15 mouse cellular contexts compared by ENCODE assay signal in the genomic region with DNA sequence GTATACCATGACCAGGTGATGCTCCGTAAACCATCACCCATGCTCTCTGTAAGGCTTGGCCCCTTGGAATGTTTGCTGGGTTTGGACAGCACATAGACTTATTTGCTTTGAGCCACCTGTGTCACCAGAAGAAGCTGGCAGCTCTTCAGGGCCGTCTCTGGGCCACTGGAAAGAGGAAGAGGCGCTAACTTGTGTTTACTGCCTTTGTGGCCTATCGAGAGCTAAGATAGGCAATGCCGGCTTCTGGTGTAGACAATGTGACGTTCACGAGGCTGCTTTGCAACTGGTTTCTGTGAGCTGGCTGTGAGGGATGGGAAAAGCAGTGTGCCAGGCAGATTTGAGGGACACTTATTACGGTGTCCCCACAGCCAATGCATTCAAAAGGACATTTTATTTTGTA.
DNase-seq lines count a peak whose midpoint lies in the region; ATAC-seq and TF ChIP-seq lines count a peak whose summit lies in the region.
"Had no signal": no experiment of that assay in that cellular context is flagged by ENCODE, and none has a peak within 500 bp of the region (broad histone marks: within the 10 kb centered on the region; RNA-seq: fewer than 3 reads in every experiment).

No protein-coding gene starts in this region.

- no peak overlapping the region for H3K4me3 ChIP-seq in forebrain, embryonic 15.5 days
- no peak overlapping the region for H3K4me3 ChIP-seq in forebrain, embryonic 10.5 days
- H3K4me3 ChIP-seq in liver, postnatal 0 days (ENCODE audit: low read depth, low read length): no peak overlapping the region
- no peak overlapping the region for H3K4me3 ChIP-seq in liver, embryonic 12.5 days
- no peak overlapping the region for H3K4me3 ChIP-seq in MEL (ENCODE audit: control insufficient read depth in 1 of 2, insufficient read depth in 1 of 2, low read depth in 2 of 2, low read length in 2 of 2)
- H3K4me3 ChIP-seq in thymus, adult 2 months (ENCODE audit: control insufficient read depth, insufficient read depth, low read length): no peak overlapping the region
- H3K4me3 ChIP-seq: kidney, embryonic 15.5 days; neural tube, embryonic 15.5 days; stomach, embryonic 15.5 days had no signal

- no peak overlapping the region for H3K9ac ChIP-seq in forebrain, embryonic 15.5 days (replicated peaks)
- H3K9ac ChIP-seq in liver, postnatal 0 days (replicated peaks): no peak overlapping the region
- H3K9ac ChIP-seq in liver, embryonic 12.5 days: no peak overlapping the region
- peak overlapping the region; percentile 36; the same call in 1 of the 2 replicates for H3K9ac ChIP-seq in MEL (ENCODE audit: control insufficient read depth, low read depth, low read length, poor library complexity, severe bottlenecking)
- H3K9ac ChIP-seq: forebrain, postnatal 0 days; kidney, embryonic 15.5 days; neural tube, embryonic 15.5 days; stomach, embryonic 15.5 days had no signal

- no peak for ATAC-seq in forebrain, embryonic 15.5 days (replicated peaks)
- ATAC-seq in liver, postnatal 0 days: no peak
- ATAC-seq in liver, embryonic 12.5 days: no peak
- ATAC-seq in hematopoietic stem cell, adult 5-6 weeks (replicated peaks in 1 of 2; ENCODE audit: insufficient read depth in 1 of 2, low FRiP score in 2 of 2, low TSS enrichment in 1 of 2, low read depth in 1 of 2, poor library complexity in 2 of 2, severe bottlenecking in 2 of 2): peak; percentile 68 to 88; a peak in 2 of 4 replicates
- ATAC-seq: forebrain, postnatal 0 days had no signal

- WGBS in forebrain, embryonic 15.5 days: 77% methylated on average over 8 of the region's 8 CpGs
- 86% methylated on average over 8 of the region's 8 CpGs for WGBS in forebrain, embryonic 10.5 days
- 32% methylated on average over 8 of the region's 8 CpGs for WGBS in liver, postnatal 0 days (ENCODE audit: insufficient replicate concordance)
- whole genome bisulfite sequencing in liver, embryonic 12.5 days (ENCODE audit: insufficient replicate concordance): 31% methylated on average over 8 of the region's 8 CpGs
- 44% methylated on average over 8 of the region's 8 CpGs for WGBS in thymus, adult 2 months

- H3K27me3 ChIP-seq in forebrain, embryonic 15.5 days: no peaks in the 10 kb centered on the region
- no peaks in the 10 kb centered on the region for H3K27me3 ChIP-seq in forebrain, embryonic 10.5 days (ENCODE audit: poor library complexity, severe bottlenecking)
- H3K27me3 ChIP-seq in liver, postnatal 0 days (ENCODE audit: insufficient read depth, low read length): no peaks in the 10 kb centered on the region
- H3K27me3 ChIP-seq in liver, embryonic 12.5 days (replicated peaks): 0 out of 2 replicates have a peak, but pooled peaks cover 3% of the 10 kb centered on the region
- H3K27me3 ChIP-seq in MEL (ENCODE audit: control insufficient read depth in 1 of 2, insufficient read depth in 2 of 2, low read length in 2 of 2): no peaks in the 10 kb centered on the region
- H3K27me3 ChIP-seq in thymus, adult 2 months (ENCODE audit: control insufficient read depth, insufficient read depth, low read length): no peaks in the 10 kb centered on the region
- H3K27me3 ChIP-seq: kidney, embryonic 15.5 days; neural tube, embryonic 15.5 days; stomach, embryonic 15.5 days had no signal

- TF ChIP-seq RAD21 in MEL (IDR thresholded peaks at IDR 0.05; ENCODE audit: low read depth, low read length): no peak

- no peak for TF ChIP-seq EP300 in liver, postnatal 0 days (IDR thresholded peaks at IDR 0.05; ENCODE audit: low read depth)
- no peak for TF ChIP-seq EP300 in MEL (IDR thresholded peaks at IDR 0.05; ENCODE audit: low read depth in 1 of 2, low read length in 2 of 2)

- TF ChIP-seq CTCF in liver, postnatal 0 days (IDR thresholded peaks at IDR 0.05; ENCODE audit: low read depth): no peak
- TF ChIP-seq CTCF in MEL (IDR thresholded peaks at IDR 0.05 in 2 of 3, conservative IDR thresholded peaks at IDR 0.05 in 1 of 3; ENCODE audit: control insufficient read depth in 1 of 3, insufficient read depth in 1 of 3, low read depth in 2 of 3, low read length in 3 of 3, poor library complexity in 1 of 3, severe bottlenecking in 1 of 3): no peak
- TF ChIP-seq CTCF in thymus, adult 2 months (IDR thresholded peaks at IDR 0.05; ENCODE audit: borderline replicate concordance, control insufficient read depth, extremely low read depth, insufficient read depth, low read length, poor library complexity): no peak

- no peak for TF ChIP-seq POLR2A in MEL (IDR thresholded peaks at IDR 0.05; ENCODE audit: control insufficient read depth in 1 of 2, insufficient read depth in 1 of 2, low read depth in 1 of 2, low read length in 2 of 2, poor library complexity in 1 of 2)
- no peak for TF ChIP-seq POLR2A in thymus, adult 2 months (IDR thresholded peaks at IDR 0.05; ENCODE audit: control insufficient read depth, extremely low read depth, insufficient read depth, low read length, poor library complexity)

- no peak overlapping the region for H3K4me2 ChIP-seq in forebrain, embryonic 15.5 days (replicated peaks)
- no peak overlapping the region for H3K4me2 ChIP-seq in liver, postnatal 0 days (ENCODE audit: low read depth, low read length)
- no peak overlapping the region for H3K4me2 ChIP-seq in liver, embryonic 12.5 days
- H3K4me2 ChIP-seq: kidney, embryonic 15.5 days; neural tube, embryonic 15.5 days; stomach, embryonic 15.5 days had no signal

- H3K4me1 ChIP-seq in forebrain, embryonic 15.5 days: peaks cover 13% of the 10 kb centered on the region; the same call in 1 of the 2 replicates
- no peaks in the 10 kb centered on the region; the same call in 1 of the 2 replicates for H3K4me1 ChIP-seq in forebrain, embryonic 10.5 days
- H3K4me1 ChIP-seq in liver, postnatal 0 days (ENCODE audit: insufficient read depth): peaks cover 5% of the 10 kb centered on the region; the same call in 1 of the 2 replicates
- H3K4me1 ChIP-seq in liver, embryonic 12.5 days: no peaks in the 10 kb centered on the region
- H3K4me1 ChIP-seq in MEL (ENCODE audit: control insufficient read depth in 1 of 2, insufficient read depth in 2 of 2, low read length in 2 of 2): peaks cover 12 to 16% of the 10 kb centered on the region in 2 experiments
- no peaks in the 10 kb centered on the region for H3K4me1 ChIP-seq in thymus, adult 2 months (replicated peaks; ENCODE audit: control insufficient read depth, insufficient read depth, low read length)
- H3K4me1 ChIP-seq: stomach, embryonic 15.5 days had no signal

- H3K9me3 ChIP-seq in forebrain, embryonic 15.5 days: no peaks in the 10 kb centered on the region
- H3K9me3 ChIP-seq in forebrain, embryonic 10.5 days: no peaks in the 10 kb centered on the region
- no peaks in the 10 kb centered on the region for H3K9me3 ChIP-seq in liver, postnatal 0 days (ENCODE audit: low read length)
- H3K9me3 ChIP-seq in liver, embryonic 12.5 days (replicated peaks): no peaks in the 10 kb centered on the region
- no peaks in the 10 kb centered on the region for H3K9me3 ChIP-seq in MEL (replicated peaks; ENCODE audit: insufficient read depth, low read length)
- H3K9me3 ChIP-seq: kidney, embryonic 15.5 days; neural tube, embryonic 15.5 days; stomach, embryonic 15.5 days had no signal

- H3K79me2 ChIP-seq in MEL (ENCODE audit: control insufficient read depth, insufficient read depth, low read length, poor library complexity): no peaks in the 10 kb centered on the region

- H3K27ac ChIP-seq in forebrain, embryonic 15.5 days (replicated peaks): 0 out of 2 replicates have a peak overlapping the region, but pooled peaks have one; percentile 19
- H3K27ac ChIP-seq in forebrain, embryonic 10.5 days: no peak overlapping the region
- peak overlapping the region; percentile 39; the same call in 1 of the 2 replicates for H3K27ac ChIP-seq in liver, postnatal 0 days (ENCODE audit: low read depth)
- no peak overlapping the region for H3K27ac ChIP-seq in liver, embryonic 12.5 days
- peak overlapping the region; percentile 40 for H3K27ac ChIP-seq in MEL (ENCODE audit: control insufficient read depth, low read depth, low read length)
- H3K27ac ChIP-seq in thymus, adult 2 months (ENCODE audit: control insufficient read depth, insufficient read depth, low read length): no peak overlapping the region
- H3K27ac ChIP-seq: kidney, embryonic 15.5 days; neural tube, embryonic 15.5 days; stomach, embryonic 15.5 days had no signal

- no peak for DNase-seq in forebrain, embryonic 10.5 days (ENCODE audit: extremely low spot score, low spot score)
- DNase-seq in liver, postnatal 0 days: no peak
- peak; percentile 85 for DNase-seq in MEL (ENCODE audit: low read depth, low spot score)
- no peak for DNase-seq in ovary, adult 18-20 months (ENCODE audit: low spot score)
- DNase-seq in thymus, adult 2 months: no peak
- DNase-seq: forebrain, postnatal 0 days; gastrocnemius, postnatal 14 days; heart, postnatal 36 days; thymus, postnatal 14 days had no signal

- no peaks in the 10 kb centered on the region for H3K36me3 ChIP-seq in forebrain, embryonic 15.5 days
- H3K36me3 ChIP-seq in forebrain, embryonic 10.5 days (replicated peaks): no peaks in the 10 kb centered on the region
- no peaks in the 10 kb centered on the region for H3K36me3 ChIP-seq in liver, postnatal 0 days (replicated peaks; ENCODE audit: insufficient read depth, low read length)
- H3K36me3 ChIP-seq in liver, embryonic 12.5 days: no peaks in the 10 kb centered on the region
- H3K36me3 ChIP-seq in MEL (ENCODE audit: control insufficient read depth in 1 of 2, insufficient read depth in 2 of 2, low read length in 2 of 2): peaks cover 0 to 8% of the 10 kb centered on the region in 2 experiments; a peak in 2 of 4 replicates
- no peaks in the 10 kb centered on the region for H3K36me3 ChIP-seq in thymus, adult 2 months (ENCODE audit: control insufficient read depth, insufficient read depth, low read length)
- H3K36me3 ChIP-seq: kidney, embryonic 15.5 days; neural tube, embryonic 15.5 days; stomach, embryonic 15.5 days had no signal

TF ChIP-seq in MEL, 35 proteins besides CTCF, POLR2A, EP300 and RAD21:
- no peak for TF ChIP-seq CHD2 (IDR thresholded peaks at IDR 0.05; ENCODE audit: low read length)
- TF ChIP-seq MAX (IDR thresholded peaks at IDR 0.05; ENCODE audit: low read length): peak; percentile 81
- TF ChIP-seq UBTF (IDR thresholded peaks at IDR 0.05; ENCODE audit: borderline replicate concordance, insufficient read depth, low read depth, low read length): 0 out of 2 replicates have a peak, but pooled peaks have one; percentile 73
- 0 out of 2 replicates have a peak, but pooled peaks have one; percentile 22 for TF ChIP-seq TCF12 (IDR thresholded peaks at IDR 0.05; ENCODE audit: low read depth, low read length)
- TF ChIP-seq MXI1 (IDR thresholded peaks at IDR 0.05; ENCODE audit: low read depth, low read length): peak; percentile 81
- TF ChIP-seq TAL1 (IDR thresholded peaks at IDR 0.05; ENCODE audit: low read length): no peak
- peak; percentile 30; the same call in 1 of the 2 replicates for TF ChIP-seq GATA1 (IDR thresholded peaks at IDR 0.05; ENCODE audit: low read depth, low read length)
- peak; percentile 56; the same call in 1 of the 2 replicates for TF ChIP-seq ETS1 (IDR thresholded peaks at IDR 0.05; ENCODE audit: low read depth, low read length)
- TF ChIP-seq MYC (IDR thresholded peaks at IDR 0.05; ENCODE audit: low read depth, low read length): peak; percentile 69; the same call in 1 of the 2 replicates

Comparison
In these comparisons a context has a peak if more than half of its experiments do, and no peak if none do; other contexts are left out.
1. H3K27ac ChIP-seq: peak in forebrain, embryonic 15.5 days (single experiment), liver, postnatal 0 days (single experiment) and MEL (single experiment); none in forebrain, embryonic 10.5 days (single experiment), liver, embryonic 12.5 days (single experiment) and thymus, adult 2 months (single experiment).
2. ATAC-seq: peak in hematopoietic stem cell, adult 5-6 weeks (2 of 2); none in forebrain, embryonic 15.5 days (single experiment), liver, postnatal 0 days (single experiment) and liver, embryonic 12.5 days (single experiment).